Mouse (Mus musculus) stomach, postnatal 0 days (tissue): ENCODE measurements at regions not wholly inside any gene's neighbourhood (a gene's known extent, or its start where the extent isn't known, plus 50 kb on each side); places are given as distances from the start of the nearest gene placed in this dataset.

Source experiments
- ATAC-seq: fragments of 200-750 bp; cut with Nextera tagmentation; 2 replicates; pipeline ENCODE4 v1.8.0; 2017; ENCODE audit not compliant: low FRiP score, low TSS enrichment
- DNase-seq: peaks from one replicate; pipeline ENCODE4 v3.0.0-alpha.2; 2016; ENCODE audit warnings: low spot score
- H3K27ac ChIP-seq: fragments of 300-500 bp; sonication (generic); replicated peaks from 2 replicates; pipeline ENCODE4 v1.5.1; 2014; ENCODE audit warnings: mild to moderate bottlenecking, control low read depth
- H3K27me3 ChIP-seq: fragments of 300-500 bp; sonication (generic); 2 replicates; pipeline ENCODE4 v1.6.1; 2014; ENCODE audit warnings: low read length; ENCODE audit not compliant: control insufficient read depth, insufficient read depth
- H3K36me3 ChIP-seq: fragments of 300-500 bp; sonication (generic); 2 replicates; pipeline ENCODE4 v1.6.1; 2014; ENCODE audit warnings: low read length, mixed read lengths; ENCODE audit not compliant: control insufficient read depth, insufficient read depth
- H3K4me1 ChIP-seq: fragments of 300-500 bp; sonication (generic); replicated peaks from 2 replicates; pipeline ENCODE4 v1.6.1; 2014; ENCODE audit warnings: antibody characterized with exemption; ENCODE audit not compliant: control insufficient read depth, insufficient read depth
- H3K4me2 ChIP-seq: fragments of 300-500 bp; sonication (generic); replicated peaks from 2 replicates; pipeline ENCODE4 v1.6.1; 2014; ENCODE audit warnings: low read depth, mild to moderate bottlenecking, control low read depth, moderate library complexity
- H3K4me3 ChIP-seq: fragments of 300-500 bp; sonication (generic); 2 replicates; pipeline ENCODE4 v1.5.1; 2014; ENCODE audit warnings: low read depth, low read length, control low read depth
- H3K9ac ChIP-seq: fragments of 300-500 bp; sonication (generic); 2 replicates; pipeline ENCODE4 v1.6.1; 2014; ENCODE audit warnings: mild to moderate bottlenecking, low read length, control low read depth, mixed read lengths
- H3K9me3 ChIP-seq: fragments of 300-500 bp; sonication (generic); 2 replicates; pipeline ENCODE4 v1.6.1; 2016; ENCODE audit warnings: low read length; ENCODE audit not compliant: control insufficient read depth
- CTCF ChIP-seq: IDR thresholded peaks from 2 replicates; pipeline ENCODE4 v1.5.1; 2016; ENCODE audit warnings: antibody characterized with exemption, low read depth, mild to moderate bottlenecking, moderate library complexity
- EP300 ChIP-seq: optimal IDR thresholded peaks from 2 replicates; pipeline ENCODE3; 2016; ENCODE audit warnings: antibody characterized with exemption
- WGBS: fragments of 180-500 bp; shearing (Covaris S2); extraction: QIAGEN DNeasy Blood & Tissue Kit; methylation state at CpG from one replicate; pipeline ENCODE4 v1.1.7; 2014; 5-methylcytosine and 5-hydroxymethylcytosine counted together

DNA sequence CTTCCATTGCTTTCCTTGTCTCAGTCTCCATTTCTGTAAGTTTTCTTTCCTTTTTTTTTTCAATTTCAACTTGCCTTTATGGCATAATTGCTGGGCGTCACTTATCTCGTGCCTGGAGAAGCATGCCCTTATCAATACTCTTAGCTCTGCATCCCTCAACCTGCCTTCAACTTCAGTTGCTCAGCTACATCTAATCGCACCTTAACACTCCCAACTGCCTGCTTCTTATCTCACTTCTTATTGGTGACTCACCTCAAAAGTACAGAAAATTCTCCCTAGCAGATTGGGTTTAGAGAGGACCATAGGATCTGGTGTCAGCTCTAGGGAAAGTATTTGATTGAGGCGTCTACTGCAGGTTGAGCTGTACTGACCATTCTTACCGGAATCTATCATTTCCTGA lies 133.2 kb upstream of the Ndst4 start:
- ATAC-seq: no peak
- WGBS: 60% methylated on average over 5 of the region's 5 CpGs

DNA sequence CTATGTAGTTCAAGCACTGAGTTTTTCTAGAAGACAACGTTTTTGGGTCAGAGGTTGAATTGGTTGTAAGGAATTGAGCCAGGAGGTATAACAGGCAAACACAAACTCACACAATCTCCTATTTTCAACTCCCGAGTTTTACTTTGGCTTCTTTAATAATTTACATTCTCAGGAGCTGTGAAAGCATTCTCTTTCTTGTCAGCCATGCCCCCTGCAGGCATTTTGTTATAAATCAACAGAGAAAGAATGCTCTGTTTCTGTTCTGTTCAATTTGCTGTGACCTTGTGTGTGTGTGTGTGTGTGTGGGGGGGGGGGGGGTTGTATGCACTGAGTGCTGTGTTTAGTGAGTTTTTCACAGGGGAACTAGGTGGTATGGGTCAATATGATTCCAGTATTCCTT lies 132.7 kb upstream of the Ndst4 start:
- no peak for ATAC-seq
- WGBS: 5% methylated on average over 2 of the region's 2 CpGs
- Histone ChIP-seq H3K4me1 (no peaks in the 10 kb centered on the region), H3K27ac (no peak overlapping the region), H3K27me3 (no peaks in the 10 kb centered on the region), H3K36me3 (no peaks in the 10 kb centered on the region), H3K9ac (no peak overlapping the region), H3K9me3 (no peaks in the 10 kb centered on the region), H3K4me2 (no peak overlapping the region), H3K4me3 (no peak overlapping the region)
- TF ChIP-seq EP300 (no peak), CTCF (peak; percentile 17; the same call in 1 of the 2 replicates)
- no peak for DNase-seq

More for the DNA sequence above, 133.2 kb upstream of the Ndst4 start:
- Histone ChIP-seq H3K36me3 (no peaks in the 10 kb centered on the region), H3K9ac (no peak overlapping the region), H3K9me3 (no peaks in the 10 kb centered on the region), H3K4me1 (no peaks in the 10 kb centered on the region), H3K27me3 (no peaks in the 10 kb centered on the region), H3K4me3 (no peak overlapping the region), H3K27ac (no peak overlapping the region), H3K4me2 (no peak overlapping the region)
- DNase-seq: no peak
- no peak for TF ChIP-seq EP300
- no peak for TF ChIP-seq CTCF

DNA sequence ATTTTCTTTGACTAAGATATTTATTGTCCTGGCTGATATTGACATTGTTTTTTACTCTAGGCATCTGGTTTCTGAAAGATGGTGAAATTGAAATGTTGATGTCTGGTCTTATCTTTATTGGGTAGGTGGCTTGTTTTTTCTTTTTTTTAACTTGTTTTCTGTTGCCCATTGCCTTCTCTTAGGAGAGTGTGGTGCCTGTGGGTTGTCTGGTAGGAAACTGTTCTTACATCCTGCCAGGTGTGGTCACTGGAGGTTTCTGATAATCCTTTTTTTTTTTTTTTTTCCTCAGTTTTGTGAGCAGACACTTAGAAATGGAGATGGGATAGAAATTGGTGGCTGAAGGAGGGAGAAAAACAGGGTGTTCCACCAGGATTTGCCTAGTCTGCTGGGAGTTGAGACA lies 125.3 kb upstream of the Ndst4 start:
- TF ChIP-seq CTCF (no peak), EP300 (no peak)
- DNase-seq: no peak

DNA sequence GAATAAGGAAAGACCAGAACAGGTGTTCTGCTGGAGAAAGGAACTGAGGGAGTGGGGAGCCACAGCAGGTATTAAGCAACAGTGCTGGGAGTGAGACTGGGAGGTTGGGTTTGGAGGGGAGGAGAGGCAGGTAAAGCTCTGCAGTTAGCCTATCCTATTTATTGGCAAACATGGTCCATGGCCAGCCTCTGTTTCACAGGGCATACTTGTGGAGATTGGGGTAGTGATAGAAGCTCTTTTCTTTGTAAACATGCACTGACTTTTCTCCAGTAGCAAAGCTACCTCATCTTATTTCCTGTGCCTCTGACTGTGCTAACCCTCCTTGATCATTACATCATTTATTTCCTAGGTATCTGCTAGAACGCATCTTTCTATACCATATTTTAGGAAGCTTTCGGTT lies 124.9 kb upstream of the Ndst4 start:
- Histone ChIP-seq H3K36me3 (no peaks in the 10 kb centered on the region), H3K4me2 (no peak overlapping the region), H3K9me3 (no peaks in the 10 kb centered on the region), H3K4me1 (no peaks in the 10 kb centered on the region), H3K27ac (no peak overlapping the region), H3K4me3 (no peak overlapping the region), H3K27me3 (no peaks in the 10 kb centered on the region), H3K9ac (no peak overlapping the region)
- ATAC-seq (no peak), DNase-seq (no peak)
- WGBS: 92% methylated on average over 2 of the region's 2 CpGs
- TF ChIP-seq CTCF: no peak
- no peak for TF ChIP-seq EP300

More for the DNA sequence above, 125.3 kb upstream of the Ndst4 start:
- ATAC-seq: no peak
- no peak overlapping the region for H3K9ac ChIP-seq
- no peaks in the 10 kb centered on the region for H3K36me3 ChIP-seq
- H3K27me3 ChIP-seq: no peaks in the 10 kb centered on the region
- H3K9me3 ChIP-seq: no peaks in the 10 kb centered on the region
- no peak overlapping the region for H3K4me3 ChIP-seq
- H3K4me1 ChIP-seq: no peaks in the 10 kb centered on the region
- H3K4me2 ChIP-seq: no peak overlapping the region
- H3K27ac ChIP-seq: no peak overlapping the region

DNA sequence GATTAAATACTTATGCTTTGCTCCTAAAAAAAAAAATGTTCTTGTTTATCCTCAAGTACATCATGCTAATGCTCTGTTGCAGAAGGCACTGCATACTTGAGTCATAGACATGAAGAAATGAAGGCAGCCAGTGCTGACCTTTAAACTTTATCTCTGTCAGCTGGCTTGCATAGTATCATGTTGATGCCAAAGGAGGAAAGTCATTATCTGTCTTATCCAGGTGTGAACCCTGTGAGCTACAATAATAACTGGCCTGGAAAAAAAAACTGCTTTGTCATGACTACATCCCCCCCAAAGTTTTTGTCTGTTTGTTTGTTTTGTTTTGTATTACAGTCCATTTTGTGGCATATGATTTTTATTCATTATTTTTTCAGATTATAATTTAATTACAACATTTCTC lies 124.3 kb upstream of the Ndst4 start:
- no peak for TF ChIP-seq EP300
- no peak for TF ChIP-seq CTCF
- ATAC-seq: no peak
- Histone ChIP-seq H3K4me1 (no peaks in the 10 kb centered on the region), H3K4me2 (no peak overlapping the region), H3K9ac (no peak overlapping the region), H3K9me3 (no peaks in the 10 kb centered on the region), H3K27me3 (no peaks in the 10 kb centered on the region), H3K4me3 (no peak overlapping the region), H3K36me3 (no peaks in the 10 kb centered on the region), H3K27ac (no peak overlapping the region)
- no peak for DNase-seq

DNA sequence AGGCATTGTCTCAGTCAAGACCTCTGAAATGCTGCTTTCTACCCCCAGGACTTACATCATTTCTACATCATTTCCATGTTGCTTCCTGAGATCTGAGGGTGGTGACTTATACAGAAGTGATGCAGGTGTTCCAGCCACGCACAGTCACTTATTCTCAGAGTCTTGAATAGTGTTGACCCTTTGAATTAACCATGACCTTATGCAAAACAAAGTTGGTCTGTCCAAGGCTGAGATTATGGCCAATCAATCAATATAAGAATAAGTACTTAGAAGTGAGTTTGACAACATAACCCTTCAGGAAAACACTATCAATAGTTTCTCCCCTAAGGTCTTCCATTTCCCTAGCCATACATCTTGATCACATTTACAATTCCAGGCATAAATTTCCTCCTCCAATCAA lies 115.3 kb upstream of the Ndst4 start:
- no peak overlapping the region for H3K4me3 ChIP-seq
- H3K27ac ChIP-seq: no peak overlapping the region
- H3K36me3 ChIP-seq: no peaks in the 10 kb centered on the region
- no peaks in the 10 kb centered on the region for H3K27me3 ChIP-seq
- no peaks in the 10 kb centered on the region for H3K9me3 ChIP-seq
- no peak overlapping the region for H3K4me2 ChIP-seq
- TF ChIP-seq EP300: no peak
- no peak for TF ChIP-seq CTCF
- ATAC-seq (no peak), DNase-seq (no peak)
- H3K9ac ChIP-seq: no peak overlapping the region
- no peaks in the 10 kb centered on the region for H3K4me1 ChIP-seq
- WGBS: 61% methylated on average over 1 of the region's 1 CpGs
